Mouse (Mus musculus) spleen, postnatal 4 days (tissue): ENCODE measurements around the gene 4933407L21Rik.

Source experiments
- DNase-seq, 2 experiments: peaks; one replicate each; pipeline ENCODE4 v3.0.0; 2022; ENCODE audit warnings: low spot score in 2 of 2

Gene 4933407L21Rik

DNA sequence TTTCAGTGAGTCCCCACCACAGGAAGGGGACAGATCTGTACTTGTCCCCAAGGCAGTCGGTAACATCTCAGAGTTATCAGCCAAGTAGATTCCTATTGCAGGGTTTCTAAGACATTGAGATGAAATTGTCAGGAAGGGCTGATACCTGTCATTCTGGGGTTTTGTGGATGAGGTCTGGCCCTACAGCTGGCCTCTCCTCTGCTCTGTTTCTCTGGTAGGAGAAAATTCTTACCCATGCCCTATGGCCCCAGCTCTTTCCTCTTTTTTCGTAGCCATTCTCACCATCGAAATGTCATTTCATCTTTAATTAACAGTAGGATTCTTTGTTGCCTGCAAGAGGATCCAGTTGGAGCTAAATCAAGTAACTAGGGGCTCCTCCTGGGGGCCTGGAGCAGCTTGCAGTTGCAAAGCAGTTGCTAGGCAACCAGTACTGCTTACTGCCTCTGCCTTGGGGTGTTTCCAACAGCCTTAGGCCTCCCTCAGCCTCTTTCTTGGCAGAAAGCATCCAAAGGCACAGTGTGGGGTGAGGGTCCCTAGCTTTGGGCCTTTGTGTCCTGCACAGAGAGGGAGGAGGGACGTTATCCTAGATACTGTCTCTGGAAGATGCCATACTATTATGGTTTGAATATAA lies at the start of gene 4933407L21Rik:
4933407L21Rik (plus strand) TSS at position 427 of the 631 bp plus-strand sequence.
- DNase-seq, result no peak

DNA sequence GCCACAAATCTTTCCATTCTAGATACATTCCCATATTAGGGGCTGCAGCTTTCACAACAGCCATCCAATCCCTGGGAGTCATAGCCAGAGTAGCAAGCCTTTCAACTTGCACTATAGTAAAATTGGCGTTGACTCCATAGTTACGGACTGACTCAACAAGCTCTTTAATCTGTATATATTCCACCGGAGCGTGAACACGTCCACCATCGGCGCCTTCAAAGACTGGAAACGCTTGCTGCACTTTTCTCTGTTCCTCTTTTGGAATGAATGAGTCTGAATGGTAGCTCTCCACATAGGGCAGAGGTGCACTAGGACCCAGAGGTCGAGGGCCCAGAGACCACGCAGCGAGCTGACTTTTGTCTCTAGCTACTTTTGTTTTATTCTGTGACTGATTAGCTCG lies 46.3 kb upstream of the 4933407L21Rik start:
- DNase-seq, result no peak

DNA sequence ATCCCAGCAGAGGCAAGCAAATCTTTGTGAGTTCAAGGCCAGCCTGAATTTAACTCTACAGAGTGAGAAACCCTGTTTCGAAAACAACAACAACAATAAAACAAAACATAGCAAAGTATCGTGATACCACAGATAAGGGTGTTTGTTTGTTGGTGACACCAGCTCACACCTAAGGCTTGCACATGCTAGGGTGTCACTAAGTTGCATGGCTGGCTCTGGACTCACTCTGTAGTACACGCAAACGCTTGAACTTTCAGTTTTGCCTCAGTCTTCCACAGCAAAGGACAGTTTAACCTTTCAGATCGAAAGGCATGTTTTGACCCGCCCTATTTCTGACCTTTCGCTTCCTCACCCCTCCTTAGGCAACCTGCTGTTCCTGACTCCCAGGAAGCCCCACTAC lies 41.1 kb upstream of the 4933407L21Rik start:
- DNase-seq, result no peak

DNA sequence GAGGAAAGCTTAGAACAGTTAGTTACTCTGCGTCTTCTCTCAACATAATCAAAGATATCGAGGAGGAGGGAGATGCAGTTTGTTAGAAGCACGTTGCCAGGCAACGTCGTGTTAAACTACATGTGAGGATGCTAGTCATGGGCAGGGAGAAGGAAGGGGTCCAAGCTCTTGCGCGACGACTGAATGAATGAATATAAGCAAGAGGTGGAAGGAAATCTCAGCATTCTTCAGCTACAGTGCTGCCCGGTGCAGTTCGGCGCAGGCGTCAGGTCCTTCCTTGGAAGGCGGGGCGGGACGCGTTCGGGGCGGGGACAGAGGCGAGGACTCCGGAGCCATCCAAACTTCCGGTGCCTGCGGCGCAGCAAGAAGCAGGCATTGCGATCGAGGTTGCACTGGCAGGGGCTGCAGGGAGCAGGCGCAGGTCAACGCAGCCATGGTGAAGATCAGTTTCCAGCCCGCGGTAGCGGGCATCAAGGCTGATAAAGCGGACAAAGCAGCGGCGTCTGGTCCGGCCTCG lies 34.0 kb upstream of the 4933407L21Rik start, which contains the start of gene Itm2c:
Itm2c (plus strand) TSS at position 51 of the 517 bp plus-strand sequence.
- DNase-seq, result peak; percentile 69 to 84

DNA sequence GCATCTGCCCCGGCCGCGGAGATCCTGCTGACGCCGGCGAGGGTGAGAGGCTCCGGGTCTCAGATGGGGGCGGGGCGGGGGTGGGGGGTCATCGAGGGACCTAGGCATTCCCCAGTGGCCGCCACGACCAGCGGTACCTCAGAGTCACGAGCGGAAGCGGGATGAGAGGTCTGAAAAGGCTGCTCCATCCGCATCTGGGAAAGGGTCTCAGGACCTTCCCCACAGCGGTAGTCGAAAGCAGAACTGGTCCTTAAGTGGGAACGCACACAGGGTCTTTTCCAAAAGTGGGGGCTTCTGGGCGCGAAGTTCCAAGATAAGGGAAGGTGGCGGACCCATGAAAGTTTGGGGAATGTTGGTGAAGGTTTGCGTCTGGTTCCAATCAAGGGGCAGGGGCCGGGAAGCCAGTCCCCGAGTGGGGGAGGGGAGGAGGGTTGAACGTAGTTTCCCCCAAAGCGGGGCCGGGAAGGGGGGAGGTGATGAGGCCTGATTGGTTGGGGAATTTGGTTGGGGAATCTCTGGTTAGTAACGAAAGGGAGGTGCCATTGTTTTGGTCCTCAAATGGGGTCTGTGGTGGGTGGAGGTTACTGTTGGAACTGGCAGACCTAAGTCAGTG lies 33.4 kb upstream of the 4933407L21Rik start:
- no peak for DNase-seq

DNA sequence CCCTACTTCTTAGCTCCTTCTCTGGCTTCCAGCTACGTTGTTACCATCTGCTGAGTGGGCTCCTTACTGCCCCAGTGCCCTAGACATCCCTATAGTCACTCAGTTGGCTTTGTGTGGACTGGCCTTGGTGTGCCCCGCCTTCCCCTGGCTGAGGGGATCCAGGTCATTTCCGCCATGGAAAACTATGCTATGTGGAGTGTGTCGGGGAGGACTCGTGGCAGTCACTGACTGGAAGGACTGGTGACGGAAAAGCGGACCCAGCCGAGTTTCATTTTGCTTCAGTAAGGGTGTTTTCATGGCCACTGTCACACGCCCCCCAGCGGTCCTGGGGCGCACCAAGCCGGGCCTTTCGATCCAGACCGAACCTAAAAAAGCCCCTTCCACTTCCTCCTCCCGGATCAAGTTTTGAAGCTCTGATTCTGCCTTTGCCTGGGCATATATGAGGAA lies 32.9 kb upstream of the 4933407L21Rik start:
- peak; percentile 57 to 80 for DNase-seq

DNA sequence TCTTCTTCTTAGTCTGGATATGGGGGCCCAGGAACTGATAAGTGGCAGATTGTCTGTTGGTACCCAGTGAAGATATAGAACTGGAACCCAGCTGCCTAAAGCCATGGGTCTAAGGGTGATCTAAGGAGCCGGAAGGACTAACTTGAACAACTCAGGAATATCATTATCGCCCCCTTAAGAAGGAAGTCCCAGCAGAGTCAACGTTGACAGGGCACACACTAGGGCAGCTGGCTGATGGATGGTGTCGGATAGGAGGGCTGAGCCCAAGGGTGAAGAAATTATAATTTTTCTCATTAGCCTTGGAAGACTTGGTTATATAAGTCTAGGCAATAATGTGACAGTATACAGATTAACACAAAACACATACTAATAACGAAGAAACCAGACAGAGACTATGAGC lies 32.2 kb upstream of the 4933407L21Rik start:
- no peak for DNase-seq

DNA sequence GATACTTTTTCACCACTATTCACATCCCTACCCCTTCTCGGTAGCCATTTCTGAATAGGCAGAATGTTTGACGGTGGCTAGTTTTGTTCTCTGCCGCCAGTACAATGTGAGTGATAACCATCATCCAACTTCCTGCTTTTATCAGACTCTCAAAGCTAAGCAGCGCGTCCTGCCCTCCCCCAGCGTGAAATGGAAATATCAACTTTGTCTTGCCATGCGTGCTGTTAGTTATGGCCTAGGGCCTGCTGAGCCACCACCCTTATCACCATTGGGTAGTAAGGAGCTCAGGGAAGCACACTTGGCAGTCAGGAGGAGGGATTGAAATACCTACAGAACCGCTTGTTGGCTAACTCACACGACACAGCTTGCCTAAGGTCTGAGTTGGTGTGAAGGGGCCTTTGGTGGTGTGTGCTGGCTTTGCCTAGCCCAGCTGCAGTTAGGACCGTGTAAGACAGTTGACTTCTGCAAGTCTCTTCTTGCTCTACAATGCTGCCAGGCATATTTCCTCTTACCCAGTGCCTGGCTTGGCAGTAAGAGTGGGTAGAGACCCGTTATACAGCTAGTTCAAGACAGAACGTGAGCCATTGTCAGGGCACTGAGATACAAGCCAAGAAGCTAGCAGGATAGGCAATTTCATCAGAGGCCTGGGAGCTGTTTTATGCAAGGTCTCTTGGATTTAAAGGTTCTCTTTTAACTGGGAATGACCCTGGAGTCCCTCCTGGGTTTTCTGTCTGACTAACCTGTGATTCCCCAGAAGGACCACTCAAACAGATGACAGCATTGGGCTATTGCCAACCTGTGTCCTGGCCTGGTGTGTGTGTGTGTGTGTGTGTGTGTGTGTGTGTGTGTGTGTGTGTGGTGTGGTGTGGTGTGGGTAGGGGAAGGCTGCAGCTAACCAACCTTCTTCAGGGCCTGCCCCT lies 31.2 kb upstream of the 4933407L21Rik start:
- no peak for DNase-seq

DNA sequence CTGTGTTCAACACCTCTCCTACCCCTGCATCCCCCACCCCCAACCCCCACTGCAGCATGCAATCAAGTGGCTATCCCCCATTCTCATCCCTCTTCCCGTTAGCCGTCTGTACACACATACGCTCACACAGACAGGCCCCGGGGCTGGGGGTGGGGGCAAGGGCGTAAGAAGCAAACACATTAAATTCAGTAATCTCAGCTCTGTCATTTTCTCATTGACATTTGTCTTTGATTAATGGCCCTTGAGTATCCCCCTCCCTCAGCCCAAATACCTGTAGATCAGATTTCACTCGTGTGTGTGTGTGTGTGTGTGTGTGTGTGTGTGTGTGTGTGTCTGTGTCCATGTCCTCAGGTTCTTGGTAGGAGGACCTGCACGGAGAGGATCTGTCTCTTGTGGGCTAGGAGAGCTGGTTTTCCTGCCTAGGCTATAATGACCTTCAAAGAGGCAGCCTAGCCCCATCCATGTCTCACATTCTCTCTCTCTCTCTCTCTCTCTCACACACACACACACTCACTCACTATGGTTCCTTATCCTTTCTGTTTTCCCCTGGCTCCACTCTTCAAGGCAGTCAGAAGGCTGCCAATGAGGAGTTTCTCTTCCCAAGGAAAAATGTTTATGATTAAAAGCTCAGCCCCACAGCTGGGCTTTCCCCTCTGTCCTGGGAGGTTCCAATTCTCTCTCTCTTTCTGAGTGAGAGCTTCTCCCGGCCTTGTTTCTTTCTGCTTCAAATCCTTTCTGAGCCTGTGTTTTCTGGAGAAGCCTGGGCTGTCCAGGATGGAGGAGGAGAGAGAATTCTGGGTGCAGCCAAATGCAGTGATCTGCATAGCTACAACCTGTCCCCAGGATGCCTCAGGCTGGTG lies 30.2 kb upstream of the 4933407L21Rik start:
- no peak for DNase-seq

DNA sequence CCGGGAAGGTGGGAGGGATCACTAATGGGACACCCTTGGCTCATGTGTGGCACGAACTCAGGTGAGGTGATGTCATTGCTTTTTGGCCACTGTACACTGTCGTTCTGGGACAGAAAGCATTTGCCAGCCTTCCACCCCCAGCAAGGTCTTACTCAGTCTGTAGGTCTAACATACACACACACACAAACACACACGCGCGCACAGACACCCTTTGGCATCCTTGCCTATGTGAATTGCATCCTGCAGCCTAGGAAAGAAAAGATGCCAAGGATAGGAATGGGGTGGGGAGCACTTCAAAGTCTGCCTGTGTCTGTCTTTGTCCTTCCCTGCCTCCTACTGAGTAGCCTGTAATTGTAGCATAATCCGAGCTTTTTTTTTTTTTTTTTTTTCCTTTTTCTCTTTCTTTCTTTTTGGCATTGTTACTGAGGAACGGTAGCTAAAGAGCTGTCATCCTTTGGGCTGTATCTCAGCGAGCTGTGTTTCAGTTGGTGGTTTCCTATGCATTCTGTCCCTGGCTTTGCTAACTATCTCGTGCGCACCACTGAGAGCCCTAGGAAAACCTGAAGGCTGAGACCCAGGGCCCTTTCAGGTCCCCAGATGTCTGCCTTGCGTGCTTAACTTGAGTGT lies 29.4 kb upstream of the 4933407L21Rik start:
- no peak for DNase-seq

DNA sequence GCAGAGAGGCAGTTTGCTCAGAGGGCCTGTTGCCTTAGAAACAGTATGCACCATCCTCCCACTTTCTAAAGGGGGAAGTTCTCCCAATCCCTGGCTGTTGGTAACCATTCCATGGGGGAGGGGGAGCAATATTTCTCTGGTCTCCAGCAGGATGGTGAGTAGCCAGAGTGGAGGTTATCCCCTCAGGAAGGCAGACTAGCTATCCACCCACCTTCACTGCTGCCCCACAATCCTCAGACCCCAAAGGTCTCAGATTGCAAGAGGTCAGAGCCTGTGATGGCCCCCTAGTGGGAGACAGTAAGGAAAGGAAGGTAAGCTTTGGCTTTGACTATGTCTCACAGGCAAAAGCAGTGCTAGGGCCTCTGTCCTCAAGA lies 28.9 kb upstream of the 4933407L21Rik start:
- DNase-seq, result no peak

DNA sequence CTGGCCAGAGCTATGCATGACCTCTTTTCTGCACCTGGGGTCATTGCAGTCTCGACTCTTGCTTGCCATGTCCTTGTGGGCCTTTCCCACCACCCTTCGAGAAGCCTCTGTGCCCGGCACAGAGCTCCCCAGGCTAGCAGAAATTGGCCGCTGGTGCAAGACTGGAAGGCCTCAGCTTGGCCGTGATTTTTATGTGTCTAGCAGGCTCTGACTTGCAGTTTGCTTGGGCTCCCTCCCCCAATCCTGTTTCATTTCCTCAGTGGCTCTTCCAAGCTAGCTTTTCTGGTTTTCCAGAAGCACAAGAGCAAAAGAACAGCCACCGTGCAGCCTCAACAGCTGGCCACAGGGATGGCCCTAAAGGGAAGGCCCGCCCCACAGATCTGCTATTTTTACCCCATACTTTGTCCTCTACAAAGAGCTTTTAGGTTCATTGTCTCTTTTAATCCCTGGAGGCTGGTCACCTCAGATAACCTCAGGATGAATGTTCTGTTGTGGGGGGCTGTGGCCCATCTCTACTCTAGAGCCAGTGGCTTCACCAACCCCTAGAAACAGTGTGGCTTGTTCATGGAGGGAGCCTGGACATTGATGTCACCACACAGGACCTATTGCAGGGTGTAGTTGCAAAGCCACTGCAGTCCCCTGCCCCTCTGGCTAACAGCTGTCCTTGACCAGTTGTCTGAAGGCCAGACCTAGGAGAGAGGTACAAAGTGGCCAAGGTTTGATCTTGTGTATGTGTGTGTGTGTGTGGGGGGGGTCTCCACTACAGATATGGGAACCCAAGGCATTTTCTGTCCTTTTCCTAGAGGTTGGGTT lies 27.6 kb upstream of the 4933407L21Rik start:
- DNase-seq, result no peak

DNA sequence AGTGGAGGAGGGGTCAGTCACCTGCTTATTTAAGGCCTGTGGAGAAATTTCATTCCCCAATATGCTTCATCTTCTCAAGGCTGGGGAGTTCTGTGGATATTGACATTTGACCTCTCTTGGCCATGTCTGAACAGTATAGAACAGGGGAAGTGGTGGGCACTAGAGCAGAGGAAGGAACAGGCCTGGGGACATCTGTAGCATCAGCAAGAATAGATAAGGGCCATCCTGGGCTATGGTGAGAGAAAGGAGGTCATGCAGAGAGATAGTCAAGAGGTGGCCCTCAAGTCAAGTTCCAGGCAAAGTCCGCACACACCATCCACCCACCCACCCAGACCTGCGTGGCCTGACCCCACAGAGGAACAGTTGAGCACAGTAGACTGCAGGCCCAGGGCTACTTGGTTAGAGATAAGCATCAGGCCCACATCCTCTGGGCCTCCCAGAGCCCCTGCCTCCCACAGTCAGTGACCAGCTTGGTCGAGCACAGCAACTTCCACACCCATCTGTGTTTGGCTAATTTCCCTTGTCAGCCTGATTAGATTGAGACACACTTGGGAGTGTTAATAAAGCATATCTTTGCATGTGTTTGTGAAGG lies 26.7 kb upstream of the 4933407L21Rik start:
- no peak for DNase-seq

DNA sequence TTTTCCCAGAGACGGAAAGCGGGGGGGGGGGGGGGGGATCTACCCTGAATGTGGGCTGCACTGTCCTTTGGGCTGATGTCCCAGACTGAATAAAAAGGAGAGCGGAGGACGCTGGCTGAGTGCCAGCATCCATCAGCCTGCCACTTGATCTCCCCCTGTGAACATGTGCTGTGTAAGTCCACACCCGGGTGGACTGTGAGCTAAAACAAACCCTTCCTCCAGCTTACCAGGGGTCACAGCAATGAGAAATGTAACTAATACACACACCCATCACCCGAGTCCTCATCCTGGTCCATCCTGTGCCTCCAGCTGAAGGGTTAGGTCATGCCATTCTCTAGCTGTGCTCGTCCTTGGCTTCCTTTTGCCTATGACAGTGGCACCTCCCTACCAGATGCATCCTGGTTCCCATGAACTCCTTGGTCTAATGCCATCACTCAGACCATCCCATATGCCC lies 26.1 kb upstream of the 4933407L21Rik start:
- no peak for DNase-seq

DNA sequence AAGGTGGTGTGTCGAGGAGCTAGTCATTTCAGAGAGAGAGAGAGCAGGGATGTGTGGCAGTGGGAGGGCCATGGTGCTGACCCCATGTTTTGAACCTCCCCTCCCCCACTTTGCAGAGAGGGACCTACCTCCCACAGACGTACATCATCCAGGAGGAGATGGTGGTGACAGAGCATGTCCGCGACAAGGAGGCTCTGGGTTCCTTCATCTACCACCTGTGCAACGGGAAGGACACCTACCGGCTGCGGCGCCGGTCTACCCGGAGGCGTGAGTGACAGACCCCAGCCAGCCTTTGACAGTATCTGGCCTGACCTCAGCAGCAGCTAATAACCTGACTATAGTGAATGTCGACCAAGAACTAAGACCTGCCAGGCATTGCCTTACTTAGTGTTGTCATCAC lies 21.4 kb upstream of the 4933407L21Rik start:
- no peak for DNase-seq

DNA sequence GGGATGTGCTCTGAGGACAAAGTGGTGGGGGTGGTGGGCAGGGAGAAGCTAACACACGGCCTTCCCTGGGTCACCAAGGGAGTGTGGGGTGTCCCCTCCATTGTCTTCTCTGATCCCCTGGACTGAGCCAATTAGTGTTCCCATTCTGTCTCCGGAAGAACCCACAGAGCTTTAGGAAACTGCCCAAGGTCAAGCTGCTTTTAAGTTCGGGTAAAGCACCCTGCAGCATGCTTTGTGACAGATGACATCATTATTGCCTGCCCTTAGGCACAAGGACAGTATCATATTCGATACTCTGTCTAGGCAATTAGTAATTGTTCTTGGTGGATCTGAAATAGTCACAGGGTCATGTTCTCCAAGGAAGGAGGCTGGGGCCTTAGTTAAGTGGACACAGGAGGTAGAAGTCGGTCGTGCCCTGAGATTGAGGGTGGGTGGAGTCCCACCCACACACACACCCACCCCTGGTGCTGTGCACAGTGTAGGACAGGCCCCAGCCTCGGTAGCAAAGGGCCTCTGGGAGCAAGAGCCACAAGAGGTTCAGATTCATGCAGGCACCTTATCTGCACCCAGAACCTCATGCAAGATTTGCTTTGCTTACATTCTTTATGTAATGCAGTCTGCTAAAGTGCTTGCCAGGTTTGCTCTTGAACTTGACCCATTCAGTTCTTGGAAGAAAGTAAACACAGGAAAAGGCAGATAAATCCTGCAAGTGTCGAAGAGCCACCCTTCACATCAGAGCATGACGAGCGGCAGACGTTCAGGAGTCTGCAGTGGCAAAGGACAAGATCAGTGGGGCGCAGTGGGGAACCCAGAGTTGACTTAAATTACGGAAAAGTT lies 19.3 kb upstream of the 4933407L21Rik start:
- no peak for DNase-seq

DNA sequence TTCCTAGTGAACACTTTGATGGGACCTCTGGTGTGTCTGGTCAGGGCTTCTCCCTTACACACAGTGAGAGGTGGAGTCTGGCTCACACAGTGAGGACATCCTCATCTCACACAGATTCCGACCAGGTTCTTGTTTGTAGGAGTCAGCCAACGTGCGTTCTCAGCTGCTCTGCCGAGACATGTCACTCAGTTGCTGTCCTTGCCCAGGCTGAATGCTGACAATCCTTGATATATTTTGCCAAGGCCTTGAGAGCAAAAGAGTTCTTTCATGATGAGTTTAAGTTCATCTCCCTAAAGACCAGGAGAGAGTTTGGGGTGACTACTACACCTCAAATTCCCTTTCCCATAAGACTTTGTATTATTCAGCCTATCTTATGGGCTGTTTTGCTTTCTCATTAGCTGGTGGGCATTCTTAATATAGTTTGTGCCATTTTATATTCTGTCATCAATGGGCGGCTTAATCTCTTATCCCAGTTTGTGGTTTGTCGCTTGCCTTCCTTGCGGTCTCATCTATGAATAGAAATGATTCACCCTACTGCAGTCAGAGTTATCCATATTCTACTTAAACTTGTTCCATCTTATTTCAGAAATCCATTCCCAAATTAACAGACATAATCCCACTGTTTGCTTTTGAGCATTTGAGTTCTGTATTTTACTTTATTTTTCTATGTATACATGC lies 15.1 kb upstream of the 4933407L21Rik start:
- no peak for DNase-seq

DNA sequence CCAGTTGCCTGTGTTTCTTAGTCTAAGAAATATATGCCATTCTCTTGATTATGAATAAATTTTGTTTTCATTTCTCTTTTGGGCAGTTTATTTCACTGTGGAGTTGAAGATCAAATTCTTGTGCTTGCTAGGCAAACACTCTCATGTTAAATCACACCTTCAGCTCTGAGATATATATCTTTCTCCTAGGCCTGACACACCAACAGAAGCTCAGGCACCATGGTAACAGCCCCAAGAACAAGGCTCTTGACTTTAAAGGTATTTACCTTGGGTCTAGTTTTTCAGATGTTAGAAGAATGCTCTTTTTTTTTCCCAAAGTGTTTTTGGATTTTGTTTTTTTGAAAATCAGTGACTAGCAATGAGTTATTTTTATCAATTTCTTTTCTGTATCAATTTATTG lies 12.4 kb upstream of the 4933407L21Rik start:
- DNase-seq, result no peak
